Mouse (Mus musculus): ENCODE data around the gene Adamtsl5. TPM values are rescaled to one million over a fixed set of nuclear protein-coding genes. Genes with fewer than 3 reads are reported as not detected.
A peak's percentile ranks its signal among the peaks of the same experiment; 100 is the strongest.

Gene Adamtsl5
- polyA plus RNA-seq (2014; fragmentation: Nextera tagmentation; extraction: Ambion mirVana): 0.48 and 0.52 TPM in 2 replicates

DNA sequence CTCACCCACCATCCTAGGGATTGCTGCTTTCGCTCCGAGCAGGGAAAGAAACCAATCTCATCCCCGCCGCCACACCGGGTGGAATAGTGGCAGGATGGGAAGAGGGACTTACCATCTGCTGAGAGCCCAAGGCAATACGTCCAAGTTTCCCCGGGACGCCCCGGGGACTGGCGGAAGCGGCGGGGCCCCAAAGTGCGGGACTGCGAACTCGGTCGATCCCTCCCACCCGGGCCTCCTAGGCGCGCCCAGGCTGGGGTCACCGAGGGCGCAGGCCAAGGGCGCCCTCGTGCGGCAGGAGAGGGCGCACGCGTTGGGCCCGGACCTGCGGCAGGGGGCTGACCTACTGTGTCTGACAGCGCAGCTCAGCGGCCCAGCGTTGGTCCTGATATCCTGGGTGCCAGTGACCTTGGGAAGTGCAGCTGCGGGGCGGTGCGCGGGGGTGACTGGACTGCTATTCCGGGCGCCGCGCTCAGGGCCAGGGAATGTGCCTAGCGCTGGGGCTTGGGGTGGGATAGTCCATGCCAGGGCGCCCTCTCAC, at the start of gene Adamtsl5:
Adamtsl5 (minus strand) TSS at position 169 of the 538 bp plus-strand sequence.
- H3K4me2 ChIP-seq (ENCODE audit: low read length): peak within 1 kb of the TSS; percentile 14; the same call in 1 of the 2 replicates
- peak; percentile 31 for DNase-seq (ENCODE audit: low spot score)
- WGBS: 1% methylated on average over 28 of the region's 42 CpGs

GRCm38 (mm10) chr10:80397524-80398173, 49.4 kb upstream of the Adamtsl5 start:
- DNase-seq (ENCODE audit: low spot score): no peak
- ATAC-seq: no peak
- peak overlapping the region; percentile 87 for H3K4me3 ChIP-seq (ENCODE audit: low read depth, low read length)
- no peaks in the 10 kb centered on the region for H3K27me3 ChIP-seq (replicated peaks; ENCODE audit: control insufficient read depth, insufficient read depth, low read length)
- peaks cover 59% of the 10 kb centered on the region for H3K36me3 ChIP-seq (ENCODE audit: control insufficient read depth, insufficient read depth, low read length)
- H3K4me2 ChIP-seq (ENCODE audit: low read length): peak overlapping the region; percentile 56
- peak overlapping the region; percentile 99 for H3K27ac ChIP-seq (ENCODE audit: low read depth, low read length)
- peaks cover 18% of the 10 kb centered on the region for H3K4me1 ChIP-seq (ENCODE audit: control insufficient read depth, insufficient read depth, low read length)
- peak overlapping the region; percentile 92 for H3K9ac ChIP-seq (ENCODE audit: low read length)
- no peaks in the 10 kb centered on the region for H3K9me3 ChIP-seq (replicated peaks; ENCODE audit: control insufficient read depth, low read length)
- WGBS: 36% methylated on average over 8 of the region's 8 CpGs

More for the DNA sequence above, at the start of gene Adamtsl5:
- H3K4me3 ChIP-seq (ENCODE audit: low read depth, low read length): 0 out of 2 replicates have a peak within 1 kb of the TSS, but pooled peaks have one; percentile 5
- H3K27me3 ChIP-seq (replicated peaks; ENCODE audit: control insufficient read depth, insufficient read depth, low read length): peaks cover 83% of the 10 kb centered on the region
- no peaks in the 10 kb centered on the region for H3K36me3 ChIP-seq (ENCODE audit: control insufficient read depth, insufficient read depth, low read length)
- no peak within 1 kb of the TSS for H3K27ac ChIP-seq (ENCODE audit: low read depth, low read length)
- 0 out of 2 replicates have a peak, but pooled peaks have one; percentile 26 for ATAC-seq
- H3K9ac ChIP-seq (ENCODE audit: low read length): no peak within 1 kb of the TSS
- no peaks in the 10 kb centered on the region for H3K9me3 ChIP-seq (replicated peaks; ENCODE audit: control insufficient read depth, low read length)
- H3K4me1 ChIP-seq (ENCODE audit: control insufficient read depth, insufficient read depth, low read length): peaks cover 3% of the 10 kb centered on the region; the same call in 1 of the 2 replicates

- Histone ChIP-seq H3K27me3 (replicated peaks; ENCODE audit: control insufficient read depth, insufficient read depth, low read length) (no peaks in the 10 kb centered on the region), H3K4me2 (ENCODE audit: low read length) (peak overlapping the region; percentile 56), H3K9me3 (replicated peaks; ENCODE audit: control insufficient read depth, low read length) (no peaks in the 10 kb centered on the region), H3K36me3 (ENCODE audit: control insufficient read depth, insufficient read depth, low read length) (peaks cover 61% of the 10 kb centered on the region), H3K4me1 (ENCODE audit: control insufficient read depth, insufficient read depth, low read length) (peaks cover 18% of the 10 kb centered on the region), H3K27ac (ENCODE audit: low read depth, low read length) (peak overlapping the region; percentile 99; the same call in 1 of the 2 replicates), H3K9ac (ENCODE audit: low read length) (peak overlapping the region; percentile 92), H3K4me3 (ENCODE audit: low read depth, low read length) (peak overlapping the region; percentile 87)
- no peak for DNase-seq (ENCODE audit: low spot score)
- WGBS: 85% methylated on average over 11 of the region's 11 CpGs
- ATAC-seq: no peak
Observed at GRCm38 (mm10) chr10:80396822-80397523, 48.8 kb upstream of the Adamtsl5 start.

- peaks cover 14% of the 10 kb centered on the region for H3K4me1 ChIP-seq (ENCODE audit: control insufficient read depth, insufficient read depth, low read length)
- H3K4me3 ChIP-seq (ENCODE audit: low read depth, low read length): no peak overlapping the region
- no peak for ATAC-seq
- no peaks in the 10 kb centered on the region for H3K9me3 ChIP-seq (replicated peaks; ENCODE audit: control insufficient read depth, low read length)
- peaks cover 71% of the 10 kb centered on the region for H3K36me3 ChIP-seq (ENCODE audit: control insufficient read depth, insufficient read depth, low read length)
- H3K4me2 ChIP-seq (ENCODE audit: low read length): no peak overlapping the region
- H3K27me3 ChIP-seq (replicated peaks; ENCODE audit: control insufficient read depth, insufficient read depth, low read length): no peaks in the 10 kb centered on the region
- H3K27ac ChIP-seq (ENCODE audit: low read depth, low read length): no peak overlapping the region
- no peak for DNase-seq (ENCODE audit: low spot score)
- 94% methylated on average over 35 of the region's 35 CpGs for WGBS
- no peak overlapping the region for H3K9ac ChIP-seq (ENCODE audit: low read length)
Observed at GRCm38 (mm10) chr10:80395025-80395627, 46.9 kb upstream of the Adamtsl5 start.

DNA sequence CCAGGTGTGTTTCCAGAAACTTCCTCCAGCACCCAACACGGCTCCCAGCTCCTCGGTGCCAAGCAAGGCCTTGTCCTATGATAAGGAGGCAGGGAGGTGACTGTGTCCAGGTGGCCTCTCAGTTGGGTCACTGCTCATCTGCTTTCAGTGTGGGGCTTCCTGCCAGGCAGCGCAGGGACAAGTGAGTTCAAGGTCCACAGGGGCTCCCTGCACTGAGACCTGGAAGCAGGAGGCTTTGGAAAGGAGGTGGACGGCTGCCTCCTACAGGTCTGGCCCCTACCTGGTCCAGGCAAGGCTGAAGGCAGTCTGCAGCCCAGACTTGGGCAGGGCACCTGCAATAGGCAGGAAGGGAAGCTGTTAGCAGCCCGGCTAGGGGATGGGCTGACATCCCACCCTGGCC, 44.5 kb upstream of the Adamtsl5 start:
- H3K36me3 ChIP-seq (ENCODE audit: control insufficient read depth, insufficient read depth, low read length): peaks cover 77% of the 10 kb centered on the region

GRCm38 (mm10) chr10:80390697-80391096, 42.5 kb upstream of the Adamtsl5 start:
- Histone ChIP-seq H3K4me2 (ENCODE audit: low read length) (no peak overlapping the region), H3K4me3 (ENCODE audit: low read depth, low read length) (no peak overlapping the region), H3K9ac (ENCODE audit: low read length) (no peak overlapping the region), H3K4me1 (ENCODE audit: control insufficient read depth, insufficient read depth, low read length) (peaks cover 7% of the 10 kb centered on the region), H3K27ac (ENCODE audit: low read depth, low read length) (no peak overlapping the region), H3K36me3 (ENCODE audit: control insufficient read depth, insufficient read depth, low read length) (peaks cover 61% of the 10 kb centered on the region), H3K27me3 (replicated peaks; ENCODE audit: control insufficient read depth, insufficient read depth, low read length) (no peaks in the 10 kb centered on the region), H3K9me3 (replicated peaks; ENCODE audit: control insufficient read depth, low read length) (no peaks in the 10 kb centered on the region)
- 86% methylated on average over 9 of the region's 9 CpGs for WGBS
- DNase-seq (ENCODE audit: low spot score) (no peak), ATAC-seq (no peak)

More for the DNA sequence above, 44.5 kb upstream of the Adamtsl5 start:
- Histone ChIP-seq H3K9ac (ENCODE audit: low read length) (no peak overlapping the region), H3K9me3 (replicated peaks; ENCODE audit: control insufficient read depth, low read length) (no peaks in the 10 kb centered on the region), H3K27ac (ENCODE audit: low read depth, low read length) (no peak overlapping the region), H3K27me3 (replicated peaks; ENCODE audit: control insufficient read depth, insufficient read depth, low read length) (no peaks in the 10 kb centered on the region), H3K4me3 (ENCODE audit: low read depth, low read length) (no peak overlapping the region), H3K4me1 (ENCODE audit: control insufficient read depth, insufficient read depth, low read length) (peaks cover 17% of the 10 kb centered on the region), H3K4me2 (ENCODE audit: low read length) (no peak overlapping the region)
- WGBS: 94% methylated on average over 5 of the region's 5 CpGs
- ATAC-seq (no peak), DNase-seq (ENCODE audit: low spot score) (no peak)

GRCm38 (mm10) chr10:80389185-80389708, 41.0 kb upstream of the Adamtsl5 start:
- H3K27me3 ChIP-seq (replicated peaks; ENCODE audit: control insufficient read depth, insufficient read depth, low read length): no peaks in the 10 kb centered on the region

DNA sequence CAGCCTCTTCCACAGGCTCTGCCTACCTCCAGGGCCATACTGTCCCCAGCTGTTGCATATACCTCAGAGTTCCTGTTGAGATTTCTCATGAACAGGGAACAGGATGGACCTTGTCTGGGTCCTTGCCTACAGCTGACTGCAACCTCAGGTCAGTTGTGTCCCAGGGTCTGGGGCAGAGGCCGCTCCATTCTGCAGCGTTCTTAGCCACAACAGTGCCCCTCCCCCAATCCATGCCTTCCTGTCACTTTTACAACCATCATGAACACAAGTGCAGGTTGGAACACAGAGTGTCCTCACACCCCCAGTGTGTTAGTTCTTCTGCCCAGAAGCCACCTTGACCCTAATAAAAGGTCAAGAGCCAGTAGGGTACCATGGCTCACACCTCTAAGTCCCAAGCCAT, 40.5 kb upstream of the Adamtsl5 start:
- no peak for ATAC-seq
- peak overlapping the region; percentile 90; the same call in 1 of the 2 replicates for H3K4me2 ChIP-seq (ENCODE audit: low read length)
- DNase-seq (ENCODE audit: low spot score): no peak
- no peaks in the 10 kb centered on the region for H3K9me3 ChIP-seq (replicated peaks; ENCODE audit: control insufficient read depth, low read length)
- peaks cover 19% of the 10 kb centered on the region for H3K4me1 ChIP-seq (ENCODE audit: control insufficient read depth, insufficient read depth, low read length)
- H3K9ac ChIP-seq (ENCODE audit: low read length): no peak overlapping the region
- H3K4me3 ChIP-seq (ENCODE audit: low read depth, low read length): no peak overlapping the region
- no peak overlapping the region for H3K27ac ChIP-seq (ENCODE audit: low read depth, low read length)
- peaks cover 56% of the 10 kb centered on the region for H3K36me3 ChIP-seq (ENCODE audit: control insufficient read depth, insufficient read depth, low read length)
- H3K27me3 ChIP-seq (replicated peaks; ENCODE audit: control insufficient read depth, insufficient read depth, low read length): no peaks in the 10 kb centered on the region
- WGBS: 21% methylated on average over 2 of the region's 2 CpGs

More at GRCm38 (mm10) chr10:80389185-80389708, 41.0 kb upstream of the Adamtsl5 start:
- ATAC-seq (no peak), DNase-seq (ENCODE audit: low spot score) (no peak)
- H3K9me3 ChIP-seq (replicated peaks; ENCODE audit: control insufficient read depth, low read length): no peaks in the 10 kb centered on the region
- H3K36me3 ChIP-seq (ENCODE audit: control insufficient read depth, insufficient read depth, low read length): peaks cover 56% of the 10 kb centered on the region
- H3K27ac ChIP-seq (ENCODE audit: low read depth, low read length): no peak overlapping the region
- peaks cover 14% of the 10 kb centered on the region for H3K4me1 ChIP-seq (ENCODE audit: control insufficient read depth, insufficient read depth, low read length)
- H3K4me3 ChIP-seq (ENCODE audit: low read depth, low read length): no peak overlapping the region
- H3K4me2 ChIP-seq (ENCODE audit: low read length): no peak overlapping the region
- WGBS: 82% methylated on average over 4 of the region's 4 CpGs
- H3K9ac ChIP-seq (ENCODE audit: low read length): no peak overlapping the region
